Mouse (Mus musculus) lung, embryonic 14.5 days (tissue): Measurements from ENCODE around the gene Aplp2. TPM values are rescaled to one million over a fixed set of nuclear protein-coding genes. Genes with fewer than 3 reads are reported as not detected.

Experiments
- ATAC-seq: fragments of 200-750 bp; cut with Nextera tagmentation; 2 replicates; pipeline ENCODE4 v1.8.0; 2017; ENCODE audit warnings: mild to moderate bottlenecking, moderate TSS enrichment, moderate library complexity; ENCODE audit not compliant: insufficient read depth
- DNase-seq: peaks from one replicate; pipeline ENCODE4 v3.0.0-alpha.2; 2015
- H3K27ac ChIP-seq: fragments of 300-500 bp; sonication (generic); 2 replicates; pipeline ENCODE4 v1.5.1; 2014; ENCODE audit warnings: low read depth, mild to moderate bottlenecking, moderate library complexity
- H3K27me3 ChIP-seq: fragments of 300-500 bp; sonication (generic); 2 replicates; pipeline ENCODE4 v1.6.1; 2014; ENCODE audit warnings: low read length, control low read depth; ENCODE audit not compliant: insufficient read depth
- H3K36me3 ChIP-seq: fragments of 300-500 bp; sonication (generic); 2 replicates; pipeline ENCODE4 v1.6.1; 2014; ENCODE audit warnings: control low read depth; ENCODE audit not compliant: insufficient read depth
- H3K4me1 ChIP-seq: fragments of 300-500 bp; sonication (generic); 2 replicates; pipeline ENCODE4 v1.6.1; 2014; ENCODE audit warnings: antibody characterized with exemption, control low read depth; ENCODE audit not compliant: insufficient read depth
- H3K4me2 ChIP-seq: fragments of 300-500 bp; sonication (generic); 2 replicates; pipeline ENCODE4 v1.6.1; 2014; ENCODE audit warnings: mild to moderate bottlenecking
- H3K4me3 ChIP-seq: fragments of 300-500 bp; sonication (generic); 2 replicates; pipeline ENCODE4 v1.5.1; 2014; ENCODE audit warnings: low read depth, low read length
- H3K9ac ChIP-seq: fragments of 300-500 bp; sonication (generic); 2 replicates; pipeline ENCODE4 v1.6.1; 2014
- H3K9me3 ChIP-seq: fragments of 300-500 bp; sonication (generic); 2 replicates; pipeline ENCODE4 v1.6.1; 2016; ENCODE audit warnings: low read depth, low read length, control low read depth
- CTCF ChIP-seq: IDR thresholded peaks from 2 replicates; pipeline ENCODE4 v1.5.1; 2016; ENCODE audit warnings: antibody characterized with exemption, low read depth
- WGBS: fragments of 180-500 bp; shearing (Covaris S2); extraction: QIAGEN DNeasy Blood & Tissue Kit; methylation state at CpG from one replicate; pipeline ENCODE4 v1.1.7; 2014; 5-methylcytosine and 5-hydroxymethylcytosine counted together
- polyA plus RNA-seq: library from polyadenylated mRNA; unstranded; fragments of >200 nt; fragmentation: Nextera tagmentation; extraction: Ambion mirVana; gene quantifications from 2 replicates; pipeline ENCODE4 v1.2.1, GENCODE M21; 2014

The Aplp2 gene
- polyA plus RNA-seq, 1 experiment from 2014 or later: 390 TPM

DNA sequence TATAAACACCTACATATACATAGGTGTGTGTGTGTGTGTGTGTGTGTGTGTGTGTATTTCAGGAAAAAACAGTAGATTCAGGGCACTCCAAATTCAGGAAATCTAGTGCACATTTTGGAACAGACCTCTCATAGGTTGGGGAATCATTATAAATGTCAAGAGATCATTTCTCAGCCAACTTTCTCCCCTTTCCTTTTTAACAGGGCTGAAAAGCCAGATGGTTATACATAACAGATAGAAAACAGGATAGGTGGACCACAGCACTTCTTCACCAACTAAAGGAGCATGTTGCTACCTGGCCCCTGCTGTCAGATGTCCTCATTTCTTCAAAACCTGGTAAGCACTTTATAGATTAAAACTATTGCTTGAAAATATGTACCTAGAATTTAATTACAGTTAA lies 14.9 kb downstream of the Aplp2 start:
- ATAC-seq: no peak
- Histone ChIP-seq H3K4me3 (no peak overlapping the region), H3K9me3 (no peaks in the 10 kb centered on the region), H3K4me2 (no peak overlapping the region), H3K9ac (no peak overlapping the region), H3K27ac (no peak overlapping the region), H3K4me1 (0 out of 2 replicates have a peak, but pooled peaks cover under 1% of the 10 kb centered on the region), H3K27me3 (no peaks in the 10 kb centered on the region), H3K36me3 (0 out of 2 replicates have a peak, but pooled peaks cover 8% of the 10 kb centered on the region)
- no peak for DNase-seq
- no peak for TF ChIP-seq CTCF

DNA sequence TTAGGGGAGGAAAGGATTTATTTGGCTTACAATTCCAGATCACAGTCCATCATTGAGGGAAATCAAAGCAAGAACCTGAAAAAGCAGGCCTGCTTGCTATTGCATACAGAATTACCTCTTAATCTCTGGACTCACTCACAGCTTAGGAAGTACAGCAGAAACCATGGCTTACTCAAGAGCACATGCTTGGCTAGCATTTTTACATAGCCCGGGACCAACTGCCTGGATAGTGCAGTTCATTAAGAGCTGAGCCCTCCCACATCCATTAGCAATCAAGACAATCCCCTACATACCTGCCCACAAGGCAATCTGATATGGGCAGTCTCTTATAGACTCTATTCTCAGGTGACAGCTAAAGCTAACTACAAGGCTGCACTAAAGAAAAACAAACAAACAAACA lies 16.0 kb downstream of the Aplp2 start:
- 0 out of 2 replicates have a peak, but pooled peaks cover 4% of the 10 kb centered on the region for H3K4me1 ChIP-seq
- no peak overlapping the region for H3K4me3 ChIP-seq
- H3K9me3 ChIP-seq: no peaks in the 10 kb centered on the region
- no peak overlapping the region for H3K4me2 ChIP-seq
- H3K9ac ChIP-seq: no peak overlapping the region
- no peak for TF ChIP-seq CTCF
- DNase-seq (no peak), ATAC-seq (no peak)
- WGBS: 81% methylated on average over 1 of the region's 1 CpGs
- H3K27ac ChIP-seq: no peak overlapping the region
- H3K36me3 ChIP-seq: 0 out of 2 replicates have a peak, but pooled peaks cover 8% of the 10 kb centered on the region
- no peaks in the 10 kb centered on the region for H3K27me3 ChIP-seq

DNA sequence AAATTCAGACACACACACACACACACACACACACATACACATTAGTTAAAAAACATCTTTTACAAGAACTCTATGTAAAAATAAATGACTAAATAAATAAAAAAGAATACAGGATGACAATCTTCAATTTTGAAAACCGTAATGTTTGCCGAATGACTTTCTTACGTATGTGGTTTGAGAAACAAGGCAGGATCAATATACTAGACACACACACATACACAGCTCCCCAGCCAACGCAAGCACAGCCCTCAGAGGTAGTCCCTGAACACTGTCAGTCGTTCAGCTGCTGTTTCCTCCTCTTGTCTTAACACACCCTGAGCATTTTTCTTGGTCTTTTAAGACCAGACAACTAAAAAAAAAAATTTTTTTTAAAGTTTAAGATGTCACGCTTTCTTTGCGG lies 19.2 kb downstream of the Aplp2 start:
- 0 out of 2 replicates have a peak, but pooled peaks cover 8% of the 10 kb centered on the region for H3K36me3 ChIP-seq
- no peak overlapping the region for H3K27ac ChIP-seq
- H3K27me3 ChIP-seq: no peaks in the 10 kb centered on the region
- TF ChIP-seq CTCF: no peak
- no peaks in the 10 kb centered on the region for H3K9me3 ChIP-seq
- H3K4me1 ChIP-seq: 0 out of 2 replicates have a peak, but pooled peaks cover 4% of the 10 kb centered on the region
- no peak overlapping the region for H3K4me2 ChIP-seq
- DNase-seq (no peak), ATAC-seq (no peak)
- H3K4me3 ChIP-seq: no peak overlapping the region
- WGBS: 76% methylated on average over 7 of the region's 7 CpGs
- H3K9ac ChIP-seq: no peak overlapping the region

DNA sequence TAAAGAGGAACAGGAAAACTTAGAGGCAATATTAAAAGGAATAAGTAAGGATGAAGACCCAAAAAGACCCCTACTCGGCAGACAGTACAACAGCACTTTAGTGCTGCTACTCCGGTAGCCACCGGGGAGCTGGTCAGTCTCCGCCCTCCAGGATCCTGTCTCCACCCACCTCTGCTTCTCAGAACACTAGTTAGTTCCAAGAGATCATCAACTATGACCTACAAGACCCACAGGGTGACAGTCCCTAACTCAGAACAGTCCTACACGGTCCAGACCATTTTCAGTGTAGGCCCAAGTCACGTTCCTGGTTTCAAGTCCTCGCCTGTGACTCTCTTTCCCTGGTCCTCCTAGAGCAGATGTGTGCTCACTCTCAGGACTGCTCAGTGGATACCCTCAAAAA lies 20.1 kb downstream of the Aplp2 start:
- Histone ChIP-seq H3K9me3 (no peaks in the 10 kb centered on the region), H3K4me2 (no peak overlapping the region), H3K27me3 (no peaks in the 10 kb centered on the region), H3K27ac (no peak overlapping the region), H3K4me3 (no peak overlapping the region), H3K36me3 (0 out of 2 replicates have a peak, but pooled peaks cover 8% of the 10 kb centered on the region), H3K4me1 (0 out of 2 replicates have a peak, but pooled peaks cover 4% of the 10 kb centered on the region), H3K9ac (no peak overlapping the region)
- TF ChIP-seq CTCF: no peak
- ATAC-seq (no peak), DNase-seq (no peak)
- WGBS: 58% methylated on average over 7 of the region's 7 CpGs

DNA sequence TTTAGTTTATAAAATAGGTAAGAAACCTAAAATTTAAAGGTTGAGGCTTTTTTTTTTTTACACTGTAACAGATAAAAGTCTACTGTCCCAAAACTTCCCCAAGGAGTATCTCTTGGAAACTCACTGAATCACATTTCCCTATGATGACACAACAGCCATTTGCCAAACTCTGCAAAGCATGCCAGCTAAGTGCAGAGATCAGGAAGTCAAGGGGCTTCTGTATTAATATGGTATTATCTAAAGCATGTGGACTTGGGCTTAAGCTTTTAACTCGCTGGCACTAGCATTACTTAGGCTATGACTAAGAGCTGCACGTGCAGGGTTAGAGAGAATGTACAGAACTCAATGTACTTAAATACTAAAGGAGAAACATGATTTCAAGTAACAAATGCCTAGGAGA lies 22.4 kb downstream of the Aplp2 start:
- no peak overlapping the region for H3K9ac ChIP-seq
- H3K36me3 ChIP-seq: 0 out of 2 replicates have a peak, but pooled peaks cover 8% of the 10 kb centered on the region
- ATAC-seq (no peak), DNase-seq (no peak)
- no peak overlapping the region for H3K27ac ChIP-seq
- 0 out of 2 replicates have a peak, but pooled peaks cover 4% of the 10 kb centered on the region for H3K4me1 ChIP-seq
- no peak for TF ChIP-seq CTCF
- no peaks in the 10 kb centered on the region for H3K9me3 ChIP-seq
- no peak overlapping the region for H3K4me2 ChIP-seq
- no peaks in the 10 kb centered on the region for H3K27me3 ChIP-seq
- H3K4me3 ChIP-seq: no peak overlapping the region
- 71% methylated on average over 2 of the region's 2 CpGs for WGBS

DNA sequence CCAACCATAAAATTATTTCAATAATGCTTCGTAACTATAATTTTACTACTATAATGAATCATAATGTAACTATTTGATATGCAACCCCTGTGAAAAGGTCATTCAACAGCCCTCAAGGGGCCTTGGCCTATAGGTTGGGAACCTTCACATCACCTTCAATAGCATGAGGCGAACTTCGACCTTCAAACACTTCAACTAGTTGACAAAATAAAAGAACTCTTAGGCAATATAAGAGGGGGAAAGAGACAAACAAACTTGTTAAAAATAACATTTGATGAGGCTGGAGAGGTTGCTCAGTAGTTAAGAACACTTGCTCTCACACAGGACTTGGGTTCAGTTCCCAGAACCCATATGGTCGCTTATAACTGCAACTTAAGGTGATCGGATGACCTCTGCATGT lies 27.2 kb downstream of the Aplp2 start:
- H3K27ac ChIP-seq: no peak overlapping the region
- no peak for TF ChIP-seq CTCF
- no peak overlapping the region for H3K9ac ChIP-seq
- no peaks in the 10 kb centered on the region for H3K9me3 ChIP-seq
- H3K4me2 ChIP-seq: no peak overlapping the region
- no peak overlapping the region for H3K4me3 ChIP-seq
- DNase-seq (no peak), ATAC-seq (no peak)
- no peaks in the 10 kb centered on the region for H3K36me3 ChIP-seq
- no peaks in the 10 kb centered on the region for H3K27me3 ChIP-seq
- 91% methylated on average over 5 of the region's 5 CpGs for WGBS
- H3K4me1 ChIP-seq: peaks cover 14% of the 10 kb centered on the region; the same call in 1 of the 2 replicates

DNA sequence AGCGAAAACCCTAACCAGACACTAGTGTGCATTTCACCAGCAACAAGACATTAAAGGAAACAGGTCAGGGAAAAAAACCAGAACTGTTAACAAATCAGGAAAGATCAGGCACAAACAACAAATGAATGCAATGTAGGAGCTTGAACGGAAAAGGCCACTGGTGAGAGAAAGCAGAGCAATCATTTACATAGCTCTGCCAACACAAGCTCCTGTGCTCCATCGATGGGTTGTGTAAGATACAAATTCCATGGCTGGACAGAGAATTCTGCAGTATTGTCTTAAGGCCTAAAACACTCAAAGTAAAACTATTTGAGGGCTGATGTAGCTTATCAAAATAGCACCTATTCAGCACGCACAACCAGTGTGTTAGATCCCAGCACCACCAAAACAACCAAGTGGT lies 28.6 kb downstream of the Aplp2 start:
- Histone ChIP-seq H3K36me3 (no peaks in the 10 kb centered on the region), H3K9ac (no peak overlapping the region), H3K4me2 (no peak overlapping the region), H3K4me1 (peaks cover 14% of the 10 kb centered on the region; the same call in 1 of the 2 replicates), H3K9me3 (no peaks in the 10 kb centered on the region), H3K27ac (no peak overlapping the region), H3K27me3 (no peaks in the 10 kb centered on the region), H3K4me3 (no peak overlapping the region)
- ATAC-seq: no peak
- TF ChIP-seq CTCF: no peak
- 56% methylated on average over 4 of the region's 4 CpGs for WGBS
- no peak for DNase-seq
